Mouse (Mus musculus) liver, adult 2 months (tissue): ENCODE measurements around the gene Pf4.

ENCODE experiments used
- CTCF ChIP-seq: fragments of 200-500 bp; IDR thresholded peaks from 2 replicates; pipeline ENCODE4 v1.5.1; 2011; ENCODE audit warnings: low read depth, low read length, control low read depth
- POLR2A ChIP-seq: fragments of 200-500 bp; IDR thresholded peaks from 2 replicates; pipeline ENCODE4 v1.6.1; 2011; ENCODE audit warnings: low read length, control low read depth; ENCODE audit not compliant: insufficient read depth; ENCODE audit errors: extremely low read depth

GRCm38 (mm10) chr5:90731480-90731879, 40.8 kb upstream of the Pf4 start:
- TF ChIP-seq POLR2A (no peak), CTCF (no peak)
